Mouse (Mus musculus) layer of hippocampus, postnatal 25 days (tissue): ENCODE data around the gene Magi1. TPM values are rescaled to one million over a fixed set of nuclear protein-coding genes. Genes with fewer than 3 reads are reported as not detected.

Source experiments
- DNase-seq, 2 experiments: peaks; one replicate each; pipeline ENCODE4 v3.0.0; 2022; ENCODE audit warnings: mixed read lengths in 2 of 2, low spot score in 1 of 2; ENCODE audit errors: extremely low spot score in 1 of 2
- total RNA-seq, 2 experiments: library from RNA; stranded (reverse); gene quantifications; 2 replicates each; pipeline ENCODE4 v1.2.3; 2021

The Magi1 gene
- total RNA-seq, 2 experiments from 2014 or later: 43.0 to 57.4 TPM

DNA sequence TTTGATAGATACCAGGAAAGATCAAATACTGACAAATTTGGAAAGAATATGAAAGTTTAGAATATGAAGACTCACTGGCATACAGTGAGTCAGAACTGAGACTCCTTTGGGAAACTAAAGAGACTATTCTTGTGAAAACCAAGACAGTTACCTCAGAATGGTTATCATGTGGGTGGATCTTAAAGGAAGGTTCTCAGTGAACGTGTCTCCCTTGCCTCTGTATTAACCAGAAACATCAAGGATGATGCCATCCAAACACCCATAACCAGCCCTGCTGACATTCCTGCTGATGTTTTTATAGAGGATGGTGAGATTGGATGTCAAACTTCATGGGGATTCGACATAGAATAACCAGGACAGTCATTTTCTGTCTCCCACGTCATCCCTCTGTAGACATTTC is 496.7 kb downstream of the Magi1 start:
- no peak for DNase-seq

DNA sequence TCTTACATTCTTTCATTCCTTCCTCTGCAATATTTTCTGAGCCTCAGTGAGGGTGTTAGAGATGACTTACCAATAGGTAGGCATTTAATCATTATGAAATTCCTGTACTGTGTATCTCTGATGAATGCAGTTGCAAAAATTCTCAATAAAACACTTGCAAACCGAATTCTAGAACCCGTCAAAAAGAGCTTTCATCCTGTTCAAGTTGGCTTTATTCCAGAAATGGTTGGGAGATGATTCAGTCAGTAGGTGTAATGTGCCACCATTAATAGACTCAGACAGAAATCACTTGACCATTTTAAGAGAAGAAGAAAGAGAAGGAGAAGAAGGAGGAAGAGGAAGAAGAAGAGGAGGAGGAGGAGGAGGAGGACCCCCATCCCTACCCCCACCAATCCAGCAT is 497.5 kb downstream of the Magi1 start:
- no peak for DNase-seq

DNA sequence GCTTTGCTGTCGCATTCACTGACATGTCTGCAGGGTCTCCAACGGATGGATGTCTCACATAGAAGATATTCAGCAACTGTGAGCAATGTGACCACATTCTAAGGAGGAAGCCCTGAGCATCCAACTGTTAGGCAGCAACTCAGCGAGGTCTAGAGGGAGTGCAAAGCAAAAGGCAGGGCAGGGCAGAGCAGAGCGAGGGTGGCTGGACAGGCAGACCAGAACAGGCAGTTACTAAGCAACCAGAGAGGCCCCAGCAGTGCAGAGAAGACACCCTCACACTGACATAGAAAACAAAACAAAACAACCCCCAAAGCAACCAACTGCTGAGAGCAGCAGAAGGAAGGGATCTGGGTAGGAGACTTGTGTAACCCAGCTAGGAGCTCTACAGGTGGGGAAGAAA is 512.6 kb downstream of the Magi1 start:
- DNase-seq: no peak

DNA sequence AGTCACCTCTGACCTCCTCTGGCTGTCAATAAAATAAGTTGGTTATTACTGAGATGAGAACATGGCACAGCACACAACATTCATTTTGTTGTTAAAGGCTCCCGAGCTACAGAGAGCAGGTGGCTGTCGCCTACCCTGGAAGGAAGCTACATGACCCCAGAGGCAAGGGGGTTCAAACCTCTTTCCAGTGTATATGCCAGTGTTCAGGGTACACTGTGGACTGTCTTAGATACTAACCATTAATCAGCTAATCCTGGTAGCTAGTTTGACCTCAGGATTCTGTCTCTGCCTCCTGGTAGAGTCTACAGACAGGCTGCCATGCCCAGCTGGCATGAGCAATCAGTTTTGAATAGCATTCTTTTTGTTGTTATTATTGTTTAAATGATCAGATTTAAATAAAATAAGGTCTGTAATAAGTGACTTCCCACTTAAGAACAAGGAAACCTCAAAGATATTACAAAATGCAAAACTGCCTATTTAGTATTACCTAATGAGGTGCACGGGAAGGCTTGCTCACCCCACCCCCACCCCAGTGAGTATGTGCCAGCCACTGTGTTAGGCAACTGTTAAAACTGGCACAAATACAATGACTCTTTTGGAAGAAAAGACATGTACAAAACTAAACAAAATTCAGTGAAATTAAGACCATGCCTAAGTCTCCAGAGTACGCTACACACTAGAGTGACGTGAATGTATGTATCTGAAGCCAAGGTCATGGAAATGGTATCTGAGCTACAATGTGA is 513.3 kb downstream of the Magi1 start:
- DNase-seq: no peak

DNA sequence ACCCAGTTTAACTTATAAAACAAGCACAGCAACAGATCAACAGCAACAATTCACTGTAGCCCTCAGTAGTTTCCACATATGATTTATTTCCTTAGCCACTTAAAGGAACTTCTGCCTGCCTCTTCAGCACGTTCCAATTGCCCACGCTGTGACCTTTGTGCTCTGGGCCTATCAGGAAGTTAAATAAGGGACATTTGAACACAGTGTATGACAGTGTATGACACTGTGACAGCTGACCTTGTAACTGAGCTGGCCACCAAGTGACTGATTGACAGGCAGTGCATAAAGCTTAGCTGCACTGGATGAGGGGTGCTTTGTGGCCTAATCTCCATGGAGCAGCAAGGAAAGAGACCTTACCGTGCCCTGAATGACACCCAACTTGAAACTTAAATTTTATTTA is 525.6 kb downstream of the Magi1 start:
- no peak for DNase-seq

DNA sequence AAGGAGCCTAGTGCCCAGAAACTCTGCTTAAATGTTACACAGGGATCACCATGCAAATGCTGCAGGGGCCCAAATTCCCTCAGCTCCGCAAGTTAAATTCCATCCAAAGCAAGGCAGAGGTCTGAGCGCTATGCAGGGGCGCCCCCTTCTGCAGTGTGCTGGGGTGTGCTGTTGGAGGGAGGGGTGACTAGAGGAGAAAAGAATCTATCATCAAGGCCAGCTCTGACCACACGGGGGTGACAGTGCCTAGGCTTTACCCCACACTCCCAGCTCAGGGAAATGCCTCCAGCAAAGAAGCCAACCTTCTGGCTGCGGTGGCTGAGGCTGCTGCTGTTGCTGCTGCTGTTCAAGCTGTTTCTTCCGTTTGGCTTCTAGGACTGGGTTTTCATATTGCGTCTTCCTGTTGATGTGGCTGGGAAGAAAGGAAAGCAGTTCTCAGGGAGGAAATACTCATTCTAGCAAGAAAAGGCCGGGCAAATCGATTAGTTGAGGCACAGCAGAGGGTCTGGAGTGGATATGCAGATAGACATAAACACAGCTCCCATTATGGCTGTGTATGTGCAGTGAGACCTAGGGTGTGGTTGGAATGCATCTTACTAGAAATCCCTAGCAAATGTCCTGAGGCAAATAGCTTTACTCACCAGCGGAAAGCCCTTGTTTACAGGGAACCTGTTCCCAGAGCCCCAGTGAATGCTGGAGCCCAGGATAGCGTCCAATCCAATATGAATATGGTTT is 526.2 kb downstream of the Magi1 start:
- DNase-seq: peak; percentile 64 to 78

DNA sequence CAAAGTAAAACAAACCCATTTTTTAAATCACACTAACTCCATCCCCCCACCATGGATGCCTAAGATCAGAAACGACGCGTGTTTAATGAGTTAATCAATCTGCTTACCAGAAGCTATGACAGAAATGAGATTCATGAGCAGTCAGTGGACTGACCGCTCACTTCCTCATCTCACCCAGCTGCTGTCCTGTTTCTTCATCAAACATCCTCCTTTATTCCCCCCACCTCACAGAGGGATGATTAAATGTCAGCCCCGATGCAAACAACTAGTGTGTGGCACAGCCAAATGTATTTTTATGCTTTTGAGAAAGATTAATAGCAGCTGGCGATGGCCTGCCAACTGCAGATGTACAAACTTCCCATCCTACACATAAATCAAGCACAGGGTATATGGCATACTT is 540.6 kb downstream of the Magi1 start:
- no peak for DNase-seq

DNA sequence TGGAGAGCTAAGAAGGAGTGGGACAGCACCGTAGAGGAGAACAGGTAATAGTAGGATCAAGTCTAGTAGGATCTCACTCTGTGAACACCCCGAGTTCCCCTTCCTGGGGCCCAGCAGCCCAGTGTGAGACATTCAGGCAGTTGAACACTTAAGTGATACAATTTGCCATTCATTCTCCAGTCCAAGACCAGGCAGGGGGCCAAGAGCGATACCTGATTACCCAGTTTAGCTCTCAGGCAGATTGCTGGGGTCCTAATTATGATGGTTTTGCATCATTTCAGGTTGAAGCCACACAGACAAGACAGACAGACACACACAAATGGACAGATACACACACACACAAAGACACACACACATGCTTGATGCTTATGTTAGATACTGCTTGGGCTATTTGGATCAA is 543.9 kb downstream of the Magi1 start:
- DNase-seq: no peak

DNA sequence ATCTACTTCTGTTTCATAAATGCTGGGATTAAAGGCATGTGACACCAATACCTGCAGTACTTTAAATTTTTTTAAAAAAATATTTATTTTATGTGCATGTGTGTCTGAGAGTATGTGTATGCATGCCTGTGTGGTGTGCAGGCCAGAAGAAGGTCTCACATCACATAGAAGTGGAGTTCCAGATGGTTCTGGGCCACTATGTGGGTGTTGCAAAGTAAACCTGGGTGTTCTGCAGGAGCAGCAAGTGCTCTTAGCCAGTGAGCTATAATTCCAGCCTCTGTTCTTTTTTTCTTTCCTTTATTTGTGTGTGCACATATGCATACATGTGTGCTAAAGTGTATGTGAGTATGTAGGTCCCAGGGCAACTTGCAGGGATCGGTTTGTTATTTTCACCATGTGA is 546.6 kb downstream of the Magi1 start:
- no peak for DNase-seq

DNA sequence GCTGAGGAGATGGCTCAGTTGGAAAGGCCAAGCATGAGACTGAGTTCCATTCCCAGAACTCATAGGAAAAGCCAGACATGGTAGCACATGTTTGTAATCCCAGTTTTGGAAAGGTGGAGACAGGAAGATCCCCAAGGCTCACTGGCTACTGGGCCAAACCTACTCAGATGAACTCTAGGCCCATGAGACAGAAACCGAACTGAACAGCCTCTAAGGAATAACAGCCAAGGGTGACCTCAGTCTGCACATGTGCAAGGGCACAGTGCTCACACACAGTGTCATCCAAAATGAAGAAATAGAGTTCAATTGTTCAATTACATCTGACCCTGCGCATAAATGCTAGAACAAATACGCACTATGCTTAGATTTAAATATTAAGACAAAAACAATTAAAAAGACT is 547.6 kb downstream of the Magi1 start:
- no peak for DNase-seq

DNA sequence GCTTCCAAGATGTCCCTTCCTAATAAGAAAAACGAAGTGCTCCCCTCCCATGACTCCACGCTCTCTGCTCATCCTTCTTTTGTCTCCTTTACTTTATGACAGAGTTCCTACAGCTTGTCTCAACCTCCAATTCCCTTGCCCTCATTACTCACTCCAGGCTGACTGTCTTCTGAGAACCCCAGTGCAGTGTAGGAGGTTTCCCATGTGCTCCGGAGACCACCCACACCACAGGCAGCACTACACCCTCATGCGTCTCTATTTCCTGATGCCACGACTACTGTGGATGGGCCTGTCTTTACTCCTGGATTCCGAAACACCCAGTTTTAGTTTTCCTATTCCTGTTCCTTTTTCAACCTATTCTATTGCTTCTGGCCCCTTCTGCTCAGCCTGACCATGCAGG is 549.9 kb downstream of the Magi1 start:
- DNase-seq: no peak

DNA sequence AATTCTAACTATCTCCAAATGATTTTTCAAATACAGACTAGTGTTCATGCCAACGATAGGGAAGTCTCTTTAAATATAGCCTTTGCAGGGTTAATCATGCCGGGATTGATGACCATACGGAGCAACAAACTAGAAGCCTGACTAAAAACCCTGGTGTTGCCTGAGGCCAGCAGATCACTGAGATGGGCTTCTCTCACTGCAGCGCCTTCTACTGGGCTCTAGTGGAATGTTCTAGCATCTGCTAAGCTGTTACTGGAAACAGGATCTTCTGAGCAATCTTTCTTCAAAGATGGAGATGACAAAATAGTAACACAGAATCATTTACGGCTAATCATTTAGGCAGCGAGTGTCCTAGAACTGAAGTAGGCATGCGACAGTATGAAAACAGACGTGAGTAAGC is 554.0 kb downstream of the Magi1 start:
- DNase-seq: no peak

DNA sequence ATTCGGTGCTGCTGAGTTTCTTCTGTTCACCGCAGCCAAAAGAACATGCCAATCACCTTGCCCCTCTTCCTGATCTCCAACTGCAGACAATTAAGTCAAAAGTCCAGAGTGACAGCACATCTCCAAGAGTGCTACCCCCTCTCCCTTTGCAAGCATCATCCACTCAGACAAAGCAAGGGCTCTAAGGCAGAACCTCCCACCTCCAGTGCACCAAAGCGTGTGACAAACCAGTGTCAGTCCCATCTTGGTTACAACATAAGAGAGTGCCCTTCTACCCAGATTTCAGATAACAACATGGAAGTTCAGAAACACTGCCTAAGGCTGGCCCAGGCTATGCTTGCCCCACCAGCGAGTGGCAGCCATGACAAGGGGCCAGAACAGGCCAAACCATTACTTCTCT is 554.9 kb downstream of the Magi1 start:
- no peak for DNase-seq

DNA sequence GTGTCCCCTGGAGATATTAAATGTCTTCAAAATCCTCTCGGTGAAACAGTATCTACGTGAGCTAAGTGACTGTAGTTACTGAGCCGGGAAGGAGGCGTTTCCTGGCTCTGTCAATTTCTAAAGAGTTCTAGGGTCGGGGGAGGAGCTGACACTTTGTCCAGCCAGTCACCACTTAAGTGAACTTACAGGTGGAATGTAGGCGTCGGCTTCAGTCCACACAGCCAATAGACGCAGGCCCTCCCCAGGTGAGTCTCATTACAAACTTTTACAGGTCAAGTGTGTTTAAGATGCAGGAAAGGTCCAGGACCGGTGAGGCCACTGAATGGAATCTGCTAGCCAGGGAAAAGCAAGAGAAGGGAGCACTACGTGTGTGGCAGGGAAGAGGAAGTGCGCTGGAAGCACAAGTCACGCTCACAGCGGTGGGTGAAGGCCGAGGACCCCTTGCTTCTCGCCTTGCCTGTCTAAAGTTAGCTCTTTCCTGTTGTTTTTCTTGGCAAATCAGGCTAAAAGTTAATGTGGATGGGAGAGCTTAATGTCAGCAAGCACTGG is 556.0 kb downstream of the Magi1 start:
- no peak for DNase-seq

DNA sequence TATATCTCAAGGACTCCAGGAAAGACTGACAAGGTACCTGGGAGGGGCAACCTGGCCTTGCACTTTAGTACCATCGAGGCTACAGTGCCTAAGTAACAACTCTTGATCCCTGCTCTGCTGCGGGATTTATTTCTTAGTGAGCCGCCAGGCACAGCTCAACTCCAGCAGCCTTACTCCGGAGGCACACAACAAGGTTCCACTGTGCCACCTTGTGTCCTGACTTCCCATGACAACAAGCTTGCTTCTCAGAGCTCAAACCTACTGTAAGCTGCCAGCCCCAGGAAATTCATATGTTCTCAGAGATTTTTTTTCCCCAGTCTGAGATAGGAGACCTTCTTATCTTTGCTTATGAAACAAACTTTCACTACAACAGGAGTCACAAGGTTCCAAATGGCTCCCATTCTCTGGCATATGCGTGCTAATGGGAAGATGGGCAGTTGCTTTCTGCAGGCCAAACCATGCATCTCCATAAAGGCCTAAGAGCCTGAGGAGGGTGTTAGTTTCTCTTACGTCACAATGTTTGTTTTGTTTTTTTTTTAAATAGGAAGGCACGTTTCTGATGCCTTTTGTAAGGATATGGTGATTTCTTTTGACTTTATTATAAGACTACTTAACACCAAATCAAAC is 556.8 kb downstream of the Magi1 start:
- DNase-seq: no peak

DNA sequence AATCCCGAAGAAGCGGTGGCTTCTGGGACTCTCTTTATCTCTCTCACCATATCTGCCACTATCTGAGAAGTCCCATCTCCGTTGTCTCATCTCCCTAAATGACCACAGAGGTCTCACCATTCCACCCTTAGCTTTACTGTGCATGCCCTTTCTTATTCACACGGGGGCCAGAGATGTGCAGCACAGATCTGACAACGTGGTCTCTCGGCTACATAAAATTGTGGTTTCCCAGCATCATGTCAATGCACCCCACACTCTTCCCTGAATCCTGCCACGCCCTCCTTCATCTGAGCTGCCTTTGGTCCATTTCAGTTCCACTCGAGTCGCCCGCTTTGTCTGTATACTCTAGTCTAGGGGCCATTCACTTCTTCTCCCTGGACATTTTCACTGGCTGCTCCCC is 557.6 kb downstream of the Magi1 start:
- DNase-seq: no peak

DNA sequence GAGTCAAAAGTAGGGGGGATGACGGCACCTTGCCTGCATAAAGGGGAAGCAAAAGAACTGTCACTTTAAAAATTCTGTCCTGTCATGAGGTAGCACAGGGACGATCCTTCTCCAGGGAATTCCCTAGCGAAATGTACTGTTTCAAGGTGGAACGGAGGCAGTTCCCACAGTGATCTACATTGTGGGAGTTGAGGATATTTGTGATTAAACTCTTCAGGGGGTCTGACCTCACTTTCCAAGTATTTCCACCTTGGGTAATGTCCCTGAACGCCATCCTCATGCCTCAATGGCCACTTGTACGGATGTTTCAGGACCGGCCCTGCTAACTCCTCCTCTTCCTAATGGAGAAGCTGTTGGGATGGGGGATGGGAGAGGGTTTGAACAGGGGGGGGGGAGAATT is 559.0 kb downstream of the Magi1 start:
- DNase-seq: no peak

DNA sequence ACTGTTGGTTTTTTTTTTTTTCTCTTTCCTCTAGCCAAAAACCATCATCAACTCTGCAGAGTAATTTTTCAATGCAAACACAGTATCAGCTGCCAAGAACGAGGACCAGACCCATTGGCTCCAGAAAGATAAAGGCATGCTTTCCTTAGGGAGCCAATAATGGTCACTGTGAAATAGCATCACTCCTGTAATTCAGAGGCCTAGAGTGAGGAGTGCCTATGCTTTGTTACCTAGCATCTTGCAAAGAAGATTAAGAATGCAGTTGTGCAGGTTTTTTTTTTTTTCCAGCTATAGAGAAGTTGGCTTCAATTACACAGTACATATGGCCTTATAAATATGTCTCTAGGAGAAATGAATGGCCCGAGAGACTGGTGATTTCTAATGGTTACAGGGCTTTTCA is 560.5 kb downstream of the Magi1 start:
- DNase-seq: no peak

DNA sequence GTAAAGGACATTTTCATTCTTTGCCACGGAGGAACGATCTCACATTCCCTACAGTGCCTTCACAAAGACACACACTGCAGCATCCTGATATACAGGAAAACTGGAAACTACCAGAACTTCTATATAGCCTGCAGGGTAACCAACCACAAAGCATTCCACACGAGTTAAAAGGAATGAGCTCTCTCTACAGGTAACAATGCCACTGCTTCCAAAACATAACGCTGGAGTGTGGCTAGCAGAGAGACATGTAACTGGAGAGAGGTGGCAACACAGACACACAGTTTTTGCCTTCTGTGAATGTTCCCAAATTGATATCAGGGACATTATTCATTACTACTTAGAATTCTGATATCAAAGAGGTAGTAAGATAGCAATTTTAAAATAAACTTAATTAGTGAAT is 564.2 kb downstream of the Magi1 start:
- no peak for DNase-seq

DNA sequence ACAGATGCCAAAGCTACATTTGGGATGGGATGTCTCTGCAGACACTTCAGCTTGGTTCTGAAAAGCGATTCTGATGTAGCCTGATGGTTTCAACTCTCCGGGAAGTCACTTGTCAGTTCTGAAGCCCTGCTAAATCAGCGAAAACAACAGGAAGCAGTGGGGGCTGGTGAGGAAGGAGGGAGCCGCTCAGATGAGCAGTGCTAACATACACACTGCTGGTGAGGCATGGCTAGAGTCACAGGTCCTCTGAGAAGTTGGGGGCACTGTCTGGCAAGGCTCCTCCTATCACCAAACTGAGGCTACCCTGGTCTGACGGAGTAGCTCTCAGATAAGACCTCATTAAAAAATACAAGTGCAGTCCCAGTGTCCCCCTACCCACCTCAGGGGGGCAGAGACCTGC is 565.3 kb downstream of the Magi1 start:
- no peak for DNase-seq

DNA sequence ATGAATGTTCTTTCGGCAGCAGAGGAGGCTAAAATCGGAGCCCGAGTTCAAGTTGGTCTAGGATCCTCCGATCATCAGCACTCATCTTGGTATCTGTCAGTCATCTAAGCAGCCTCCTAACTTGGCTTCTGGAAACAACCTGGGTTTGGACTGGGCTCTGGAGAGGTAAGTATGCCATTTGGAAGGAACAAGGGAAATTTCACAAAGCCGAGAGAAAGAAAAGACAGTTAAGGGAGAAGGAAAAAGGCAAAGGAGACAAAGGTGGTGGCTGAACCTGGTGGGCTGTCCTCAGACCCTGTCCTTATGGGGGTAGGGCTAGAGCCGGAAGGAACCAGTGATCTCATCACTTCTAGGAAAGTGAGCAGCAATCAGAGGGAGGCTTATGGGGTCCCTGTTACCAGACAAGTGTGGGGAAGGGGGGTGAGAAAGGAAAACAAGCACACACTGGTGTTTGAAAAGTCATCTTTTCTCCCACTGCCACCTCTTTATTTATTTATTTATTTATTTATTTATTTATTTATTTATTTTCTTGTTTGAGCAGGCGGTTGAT is 565.8 kb downstream of the Magi1 start:
- no peak for DNase-seq
